Mouse (Mus musculus) ES-E14 (cell line): Measurements from ENCODE around the gene Dpp4. TPM values are rescaled to one million over a fixed set of nuclear protein-coding genes. Genes with fewer than 3 reads are reported as not detected.

Experiments
- DNase-seq: peaks from one replicate; pipeline ENCODE4 v3.0.0-alpha.2; 2013; ENCODE audit warnings: low read depth, low spot score
- H3K27ac ChIP-seq: 2 replicates; pipeline ENCODE4 v1.5.1; 2012; ENCODE audit warnings: low read depth, mild to moderate bottlenecking, low read length, moderate library complexity, mixed read lengths; ENCODE audit not compliant: poor library complexity, insufficient read depth, severe bottlenecking
- H3K36me3 ChIP-seq: 2 replicates; pipeline ENCODE4 v1.6.1; 2012; ENCODE audit warnings: mild to moderate bottlenecking, low read length, moderate library complexity, mixed read lengths; ENCODE audit not compliant: control insufficient read depth, poor library complexity, insufficient read depth, severe bottlenecking
- H3K4me1 ChIP-seq, 2 experiments: fragments of 150-350 bp in 1 of 2; sonication (generic) in 1 of 2; 2 replicates each; pipeline ENCODE4 v1.6.1; 2012; ENCODE audit warnings: low read length in 2 of 2, mild to moderate bottlenecking in 1 of 2, mixed read lengths in 1 of 2; ENCODE audit not compliant: control insufficient read depth in 2 of 2, insufficient read depth in 2 of 2, poor library complexity in 1 of 2
- H3K4me3 ChIP-seq, 2 experiments: fragments of 150-350 bp in 1 of 2; sonication (generic) in 1 of 2; 2 replicates each; pipeline ENCODE4 v1.5.1; 2012; ENCODE audit warnings: low read length in 2 of 2, low read depth in 1 of 2, mild to moderate bottlenecking in 1 of 2, mixed read lengths in 1 of 2; ENCODE audit not compliant: insufficient read depth in 1 of 2, poor library complexity in 1 of 2, severe bottlenecking in 1 of 2
- H3K9ac ChIP-seq: 2 replicates; pipeline ENCODE4 v1.6.1; 2012; ENCODE audit warnings: low read depth, mild to moderate bottlenecking, low read length, mixed read lengths; ENCODE audit not compliant: poor library complexity, insufficient read depth, severe bottlenecking
- H3K9me3 ChIP-seq: fragments of 150-350 bp; sonication (generic); 2 replicates; pipeline ENCODE4 v1.6.1; 2012; ENCODE audit warnings: low read depth, mild to moderate bottlenecking, low read length; ENCODE audit not compliant: control insufficient read depth, insufficient read depth
- CHD2 ChIP-seq: IDR thresholded peaks from 2 replicates; pipeline ENCODE4 v1.6.1; 2014; ENCODE audit warnings: mild to moderate bottlenecking, low read depth, low read length, inconsistent platforms
- HCFC1 ChIP-seq: IDR thresholded peaks from 2 replicates; pipeline ENCODE4 v1.6.1; 2012; ENCODE audit warnings: low read length, inconsistent platforms, borderline replicate concordance; ENCODE audit not compliant: insufficient read depth
- MAFK ChIP-seq: IDR thresholded peaks from 2 replicates; pipeline ENCODE4 v1.6.1; 2014; ENCODE audit warnings: mild to moderate bottlenecking, low read depth, low read length, inconsistent platforms; ENCODE audit not compliant: insufficient read depth
- ZC3H11A ChIP-seq: IDR thresholded peaks from 2 replicates; pipeline ENCODE4 v1.6.1; 2012; ENCODE audit warnings: low read depth, mild to moderate bottlenecking, inconsistent platforms, low read length, borderline replicate concordance
- ZNF384 ChIP-seq: IDR thresholded peaks from 2 replicates; pipeline ENCODE4 v1.6.1; 2012; ENCODE audit warnings: low read depth, low read length, inconsistent platforms
- in situ Hi-C, 2 experiments: fragments of 600-800 bp; cut with MboI; formaldehyde crosslinking; loops; one replicate each; pipeline ENCODE4 v1.15.1; 2025; ENCODE audit warnings: low sequenced_read_pairs in 2 of 2, inconsistent platforms in 1 of 2; ENCODE audit not compliant: unreplicated experiment in 2 of 2
- total RNA-seq: library from RNA; depleted of rRNA; stranded (reverse); fragments of 300-350 nt; gene quantifications from 2 replicates; pipeline ENCODE4 v1.2.3, GENCODE M21; 2012

The Dpp4 gene
- total RNA-seq, 1 experiment: 24.7 TPM

GRCm38 (mm10) chr2:62398115-62398875 lies 13.7 kb downstream of the Dpp4 start:
- in situ Hi-C loops: no loop called here
- Histone ChIP-seq H3K4me1 (no peaks in the 10 kb centered on the region), H3K27ac (no peak overlapping the region), H3K9ac (no peak overlapping the region), H3K4me3 (no peak overlapping the region), H3K9me3 (no peaks in the 10 kb centered on the region), H3K36me3 (no peaks in the 10 kb centered on the region)
- no peak for TF ChIP-seq HCFC1
- no peak for TF ChIP-seq ZC3H11A
- no peak for TF ChIP-seq ZNF384
- no peak for TF ChIP-seq MAFK
- TF ChIP-seq CHD2: no peak
- DNase-seq: no peak

GRCm38 (mm10) chr2:62397661-62398060 lies 14.4 kb downstream of the Dpp4 start:
- Histone ChIP-seq H3K9ac (no peak overlapping the region), H3K36me3 (no peaks in the 10 kb centered on the region), H3K4me1 (no peaks in the 10 kb centered on the region), H3K9me3 (no peaks in the 10 kb centered on the region), H3K27ac (no peak overlapping the region), H3K4me3 (no peak overlapping the region)
- TF ChIP-seq CHD2 (no peak), ZNF384 (no peak), MAFK (no peak), HCFC1 (no peak), ZC3H11A (no peak)
- no peak for DNase-seq
- in situ Hi-C loops: no loop called here

GRCm38 (mm10) chr2:62396799-62397198 lies 15.2 kb downstream of the Dpp4 start:
- in situ Hi-C loops: no loop called here
- Histone ChIP-seq H3K4me3 (no peak overlapping the region), H3K36me3 (no peaks in the 10 kb centered on the region), H3K9me3 (no peaks in the 10 kb centered on the region), H3K4me1 (no peaks in the 10 kb centered on the region), H3K9ac (no peak overlapping the region), H3K27ac (no peak overlapping the region)
- TF ChIP-seq CHD2: no peak
- TF ChIP-seq ZC3H11A: no peak
- TF ChIP-seq MAFK: no peak
- no peak for TF ChIP-seq HCFC1
- TF ChIP-seq ZNF384: no peak
- no peak for DNase-seq

- Histone ChIP-seq H3K4me3 (no peak overlapping the region), H3K9ac (no peak overlapping the region), H3K27ac (no peak overlapping the region), H3K9me3 (no peaks in the 10 kb centered on the region), H3K36me3 (no peaks in the 10 kb centered on the region), H3K4me1 (no peaks in the 10 kb centered on the region)
- in situ Hi-C loops: no loop called here
- DNase-seq: no peak
- no peak for TF ChIP-seq CHD2
- no peak for TF ChIP-seq ZNF384
- TF ChIP-seq HCFC1: no peak
- TF ChIP-seq ZC3H11A: no peak
- no peak for TF ChIP-seq MAFK
These were observed 17.2 kb downstream of the Dpp4 start for GRCm38 (mm10) chr2:62394800-62395199.

GRCm38 (mm10) chr2:62392098-62392497 lies 19.9 kb downstream of the Dpp4 start:
- in situ Hi-C loops: no loop called here

More at GRCm38 (mm10) chr2:62392098-62392497, 19.9 kb downstream of the Dpp4 start:
- no peak for TF ChIP-seq MAFK
- no peak for TF ChIP-seq HCFC1
- no peak for TF ChIP-seq ZNF384
- TF ChIP-seq ZC3H11A: no peak
- TF ChIP-seq CHD2: no peak
- no peaks in the 10 kb centered on the region for H3K4me1 ChIP-seq
- H3K9me3 ChIP-seq: no peaks in the 10 kb centered on the region
- DNase-seq: no peak
- no peak overlapping the region for H3K9ac ChIP-seq
- H3K27ac ChIP-seq: no peak overlapping the region
- H3K36me3 ChIP-seq: no peaks in the 10 kb centered on the region
- no peak overlapping the region for H3K4me3 ChIP-seq
